Mouse (Mus musculus) lung, postnatal 25 days (tissue): Measurements from ENCODE around the gene Rbfox2.

Source experiments
- DNase-seq: peaks from one replicate; pipeline ENCODE4 v3.0.0; 2022; ENCODE audit warnings: low spot score

Gene Rbfox2

GRCm38 (mm10) chr15:77192154-77192935 lies 114.5 kb downstream of the Rbfox2 start:
- no peak for DNase-seq

- no peak for DNase-seq
Measured at GRCm38 (mm10) chr15:77186096-77186495, 120.7 kb downstream of the Rbfox2 start.

- DNase-seq = no peak
Measured at GRCm38 (mm10) chr15:77185614-77186013, 121.2 kb downstream of the Rbfox2 start.

- DNase-seq = no peak
Measured at GRCm38 (mm10) chr15:77182800-77183199, 124.0 kb downstream of the Rbfox2 start.

- no peak for DNase-seq
Measured at GRCm38 (mm10) chr15:77174018-77174417, 132.8 kb downstream of the Rbfox2 start.

GRCm38 (mm10) chr15:77172414-77172813 lies 134.4 kb downstream of the Rbfox2 start:
- DNase-seq = no peak

- no peak for DNase-seq
Measured at GRCm38 (mm10) chr15:77168781-77169180, 138.0 kb downstream of the Rbfox2 start.

GRCm38 (mm10) chr15:77166225-77166732 lies 140.5 kb downstream of the Rbfox2 start:
- no peak for DNase-seq

- no peak for DNase-seq
Measured at GRCm38 (mm10) chr15:77163336-77163735, 143.5 kb downstream of the Rbfox2 start.

- DNase-seq = no peak
Measured at GRCm38 (mm10) chr15:77162931-77163330, 143.9 kb downstream of the Rbfox2 start.

- DNase-seq = peak; percentile 38
Measured at GRCm38 (mm10) chr15:77161382-77161781, 145.4 kb downstream of the Rbfox2 start.

GRCm38 (mm10) chr15:77160848-77161247 lies 146.0 kb downstream of the Rbfox2 start:
- DNase-seq = no peak

GRCm38 (mm10) chr15:77156525-77156924 lies 150.3 kb downstream of the Rbfox2 start:
- peak; percentile 56 for DNase-seq

- no peak for DNase-seq
Measured at GRCm38 (mm10) chr15:77154248-77154785, 152.5 kb downstream of the Rbfox2 start.

- peak; percentile 90 for DNase-seq
Measured at GRCm38 (mm10) chr15:77153625-77154024, 153.2 kb downstream of the Rbfox2 start.

- no peak for DNase-seq
Measured at GRCm38 (mm10) chr15:77153088-77153546, 153.7 kb downstream of the Rbfox2 start.

- no peak for DNase-seq
Measured at GRCm38 (mm10) chr15:77152336-77153087, 154.3 kb downstream of the Rbfox2 start.

- DNase-seq = no peak
Measured at GRCm38 (mm10) chr15:77151816-77152215, 155.0 kb downstream of the Rbfox2 start.

GRCm38 (mm10) chr15:77151178-77151577 lies 155.6 kb downstream of the Rbfox2 start:
- no peak for DNase-seq

GRCm38 (mm10) chr15:77150424-77150841 lies 156.4 kb downstream of the Rbfox2 start:
- no peak for DNase-seq

- no peak for DNase-seq
Measured at GRCm38 (mm10) chr15:77150000-77150399, 156.8 kb downstream of the Rbfox2 start.

- no peak for DNase-seq
Measured at GRCm38 (mm10) chr15:77149551-77149950, 157.3 kb downstream of the Rbfox2 start.

GRCm38 (mm10) chr15:77146942-77147341 lies 159.9 kb downstream of the Rbfox2 start:
- no peak for DNase-seq
